Mouse (Mus musculus): ENCODE data around the gene Myo9b. TPM values are rescaled to one million over a fixed set of nuclear protein-coding genes. Genes with fewer than 3 reads are reported as not detected.
"Not testable (repeated sequence)": the region's sequence is repeated elsewhere in the genome, so short reads cannot be mapped to it uniquely, and the experiment has no call there.

The Myo9b gene
- total and polyA plus RNA-seq, 3 experiments: 40.0 to 58.6 (median 43.9) TPM

DNA sequence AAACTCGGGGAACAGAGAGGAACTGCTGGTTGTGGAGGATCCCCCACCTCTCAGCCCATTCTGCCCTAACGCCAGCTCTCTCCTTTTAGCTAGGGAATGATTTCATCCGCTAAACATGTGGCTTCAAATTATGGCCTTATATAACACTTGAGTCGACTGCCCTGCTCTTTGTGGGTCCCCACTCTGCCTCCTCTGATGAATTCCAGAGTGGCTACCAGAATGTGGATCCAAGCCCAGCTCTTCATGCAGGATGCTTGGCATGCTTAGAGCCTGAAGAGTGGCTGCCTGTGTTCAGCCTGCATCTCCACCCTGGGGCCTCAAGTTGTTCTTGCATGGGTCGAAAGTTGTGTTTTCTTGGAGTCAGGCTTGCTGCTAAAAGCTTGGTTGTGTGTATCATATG, 10.1 kb downstream of the Myo9b start:
- ATAC-seq (ENCODE audit: extremely low read depth, insufficient number of reproducible peaks, low FRiP score, poor library complexity, severe bottlenecking) (no peak), DNase-seq (ENCODE audit: low spot score) (no peak)
- Histone ChIP-seq H3K9me3 (replicated peaks) (no peaks in the 10 kb centered on the region), H3K4me1 (ENCODE audit: insufficient read depth, low read depth, low read length) (peaks cover 12% of the 10 kb centered on the region), H3K4me3 (ENCODE audit: low read depth, low read length) (no peak overlapping the region), H3K27me3 (ENCODE audit: insufficient read depth, low read length) (no peaks in the 10 kb centered on the region), H3K36me3 (replicated peaks) (peaks cover 74% of the 10 kb centered on the region)
- TF ChIP-seq CTCF (IDR thresholded peaks at IDR 0.05; ENCODE audit: low read depth, low read length) (no peak), GATA2 (IDR thresholded peaks at IDR 0.05; ENCODE audit: borderline replicate concordance, low read depth, low read length) (no peak), GATA1 (IDR thresholded peaks at IDR 0.05; ENCODE audit: borderline replicate concordance, low read length) (no peak), POLR2AphosphoS5 (IDR thresholded peaks at IDR 0.05; ENCODE audit: insufficient replicate concordance, low read depth, low read length) (no peak), TAL1 (conservative IDR thresholded peaks at IDR 0.05; ENCODE audit: low read depth, low read length) (no peak)

DNA sequence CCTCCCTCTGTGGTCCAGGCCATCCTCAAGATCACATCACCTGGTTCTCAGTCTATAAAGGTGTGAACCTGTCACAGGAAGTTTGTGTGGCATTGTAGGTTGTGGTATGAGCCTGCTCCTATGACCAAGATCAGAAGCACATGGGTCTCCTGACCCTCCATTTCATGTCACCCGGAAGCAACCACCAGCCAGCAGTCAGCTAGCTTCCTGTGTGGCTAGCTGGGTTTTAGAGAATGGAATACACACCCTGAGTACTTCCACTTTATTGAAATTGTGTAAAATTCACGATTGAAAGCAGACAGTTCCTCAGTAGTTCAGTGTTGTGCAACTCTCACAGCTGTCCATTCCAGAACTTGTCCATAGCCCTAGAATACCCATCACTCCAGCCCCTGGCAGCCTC, 13.7 kb downstream of the Myo9b start:
- not testable (repeated sequence) for DNase-seq (ENCODE audit: low spot score); H3K4me3 ChIP-seq (ENCODE audit: low read depth, low read length); H3K27me3 ChIP-seq (ENCODE audit: insufficient read depth, low read length); ATAC-seq (ENCODE audit: extremely low read depth, insufficient number of reproducible peaks, low FRiP score, poor library complexity, severe bottlenecking); H3K9me3 ChIP-seq (replicated peaks)
- Histone ChIP-seq H3K36me3 (replicated peaks) (peaks cover 85% of the 10 kb centered on the region), H3K4me1 (ENCODE audit: insufficient read depth, low read depth, low read length) (peaks cover 16% of the 10 kb centered on the region)

- H3K4me1 ChIP-seq (ENCODE audit: insufficient read depth, low read depth, low read length): peaks cover 17% of the 10 kb centered on the region
- TF ChIP-seq GATA2 (IDR thresholded peaks at IDR 0.05; ENCODE audit: borderline replicate concordance, low read depth, low read length) (no peak), CTCF (IDR thresholded peaks at IDR 0.05; ENCODE audit: low read depth, low read length) (no peak), GATA1 (IDR thresholded peaks at IDR 0.05; ENCODE audit: borderline replicate concordance, low read length) (no peak), POLR2AphosphoS5 (IDR thresholded peaks at IDR 0.05; ENCODE audit: insufficient replicate concordance, low read depth, low read length) (no peak), TAL1 (conservative IDR thresholded peaks at IDR 0.05; ENCODE audit: low read depth, low read length) (no peak)
- ATAC-seq (ENCODE audit: extremely low read depth, insufficient number of reproducible peaks, low FRiP score, poor library complexity, severe bottlenecking) (no peak), DNase-seq (ENCODE audit: low spot score) (no peak)
- no peaks in the 10 kb centered on the region for H3K27me3 ChIP-seq (ENCODE audit: insufficient read depth, low read length)
- peaks cover 80% of the 10 kb centered on the region for H3K36me3 ChIP-seq (replicated peaks)
- H3K9me3 ChIP-seq (replicated peaks): no peaks in the 10 kb centered on the region; the same call in 1 of the 2 replicates
- no peak overlapping the region for H3K4me3 ChIP-seq (ENCODE audit: low read depth, low read length)
These were observed 16.0 kb downstream of the Myo9b start for GRCm38 (mm10) chr8:71288441-71288949.

DNA sequence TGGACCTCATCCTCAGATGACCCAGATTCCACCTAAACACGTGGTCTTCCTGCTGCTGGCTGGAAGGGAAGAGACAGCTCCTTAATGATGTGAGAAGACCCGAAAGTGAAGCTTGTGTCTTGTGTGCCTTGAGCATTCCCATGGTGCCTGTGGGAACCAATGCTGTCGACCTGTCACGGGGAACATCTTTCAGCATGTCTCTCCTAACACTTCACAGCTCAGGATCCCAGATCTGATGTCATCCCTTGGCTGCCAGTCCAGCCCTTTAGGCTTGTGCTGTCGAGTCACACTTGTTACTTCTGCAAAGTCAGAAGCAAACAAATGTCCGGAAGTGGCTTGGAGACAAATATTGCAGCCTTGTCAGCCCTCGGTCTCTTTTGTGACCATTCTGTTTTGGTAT, 16.6 kb downstream of the Myo9b start:
- peaks cover 17% of the 10 kb centered on the region for H3K4me1 ChIP-seq (ENCODE audit: insufficient read depth, low read depth, low read length)
- peaks cover 76% of the 10 kb centered on the region for H3K36me3 ChIP-seq (replicated peaks)
- no peak for ATAC-seq (ENCODE audit: extremely low read depth, insufficient number of reproducible peaks, low FRiP score, poor library complexity, severe bottlenecking)
- H3K27me3 ChIP-seq (ENCODE audit: insufficient read depth, low read length): no peaks in the 10 kb centered on the region
- TF ChIP-seq GATA2 (IDR thresholded peaks at IDR 0.05; ENCODE audit: borderline replicate concordance, low read depth, low read length): no peak
- TF ChIP-seq CTCF (IDR thresholded peaks at IDR 0.05; ENCODE audit: low read depth, low read length): no peak
- TF ChIP-seq TAL1 (conservative IDR thresholded peaks at IDR 0.05; ENCODE audit: low read depth, low read length): no peak
- no peak for TF ChIP-seq POLR2AphosphoS5 (IDR thresholded peaks at IDR 0.05; ENCODE audit: insufficient replicate concordance, low read depth, low read length)
- TF ChIP-seq GATA1 (IDR thresholded peaks at IDR 0.05; ENCODE audit: borderline replicate concordance, low read length): no peak
- DNase-seq (ENCODE audit: low spot score): no peak
- no peak overlapping the region for H3K4me3 ChIP-seq (ENCODE audit: low read depth, low read length)
- H3K9me3 ChIP-seq (replicated peaks): no peaks in the 10 kb centered on the region; the same call in 1 of the 2 replicates

DNA sequence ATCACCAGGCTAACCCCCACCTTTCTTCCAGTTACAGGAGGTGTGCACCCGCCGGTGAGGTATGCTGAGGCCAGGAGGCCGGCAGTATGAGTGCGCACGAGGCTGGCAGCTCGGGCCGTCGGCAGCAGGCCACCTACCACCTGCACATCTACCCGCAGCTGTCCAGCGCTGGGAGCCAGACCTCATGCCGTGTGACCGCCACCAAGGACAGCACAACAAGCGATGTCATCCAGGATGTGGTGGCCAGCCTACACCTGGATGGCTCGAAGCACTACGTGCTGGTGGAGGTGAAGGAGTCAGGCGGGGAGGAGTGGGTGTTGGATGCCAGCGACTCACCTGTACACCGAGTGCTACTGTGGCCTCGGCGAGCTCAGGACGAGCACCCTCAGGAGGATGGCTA, 17.7 kb downstream of the Myo9b start:
- ATAC-seq (ENCODE audit: extremely low read depth, insufficient number of reproducible peaks, low FRiP score, poor library complexity, severe bottlenecking) (no peak), DNase-seq (ENCODE audit: low spot score) (no peak)
- TF ChIP-seq POLR2AphosphoS5 (IDR thresholded peaks at IDR 0.05; ENCODE audit: insufficient replicate concordance, low read depth, low read length): no peak
- no peak for TF ChIP-seq GATA2 (IDR thresholded peaks at IDR 0.05; ENCODE audit: borderline replicate concordance, low read depth, low read length)
- TF ChIP-seq CTCF (IDR thresholded peaks at IDR 0.05; ENCODE audit: low read depth, low read length): no peak
- TF ChIP-seq TAL1 (conservative IDR thresholded peaks at IDR 0.05; ENCODE audit: low read depth, low read length): no peak
- TF ChIP-seq GATA1 (IDR thresholded peaks at IDR 0.05; ENCODE audit: borderline replicate concordance, low read length): no peak
- Histone ChIP-seq H3K4me1 (ENCODE audit: insufficient read depth, low read depth, low read length) (peaks cover 28% of the 10 kb centered on the region), H3K36me3 (replicated peaks) (peaks cover 76% of the 10 kb centered on the region), H3K4me3 (ENCODE audit: low read depth, low read length) (no peak overlapping the region), H3K27me3 (ENCODE audit: insufficient read depth, low read length) (no peaks in the 10 kb centered on the region), H3K9me3 (replicated peaks) (no peaks in the 10 kb centered on the region; the same call in 1 of the 2 replicates)

GRCm38 (mm10) chr8:71290911-71291310, 18.4 kb downstream of the Myo9b start:
- H3K9me3 ChIP-seq (replicated peaks): no peaks in the 10 kb centered on the region; the same call in 1 of the 2 replicates
- H3K36me3 ChIP-seq (replicated peaks): peaks cover 76% of the 10 kb centered on the region
- H3K4me3 ChIP-seq (ENCODE audit: low read depth, low read length): no peak overlapping the region
- H3K4me1 ChIP-seq (ENCODE audit: insufficient read depth, low read depth, low read length): peaks cover 30% of the 10 kb centered on the region
- no peaks in the 10 kb centered on the region for H3K27me3 ChIP-seq (ENCODE audit: insufficient read depth, low read length)
- DNase-seq (ENCODE audit: low spot score) (no peak), ATAC-seq (ENCODE audit: extremely low read depth, insufficient number of reproducible peaks, low FRiP score, poor library complexity, severe bottlenecking) (no peak)
- TF ChIP-seq GATA2 (IDR thresholded peaks at IDR 0.05; ENCODE audit: borderline replicate concordance, low read depth, low read length) (no peak), TAL1 (conservative IDR thresholded peaks at IDR 0.05; ENCODE audit: low read depth, low read length) (no peak), POLR2AphosphoS5 (IDR thresholded peaks at IDR 0.05; ENCODE audit: insufficient replicate concordance, low read depth, low read length) (no peak), CTCF (IDR thresholded peaks at IDR 0.05; ENCODE audit: low read depth, low read length) (no peak), GATA1 (IDR thresholded peaks at IDR 0.05; ENCODE audit: borderline replicate concordance, low read length) (no peak)

All from G1E (cell line).